Mouse (Mus musculus): Measurements from ENCODE around the gene Ugt1a7c. TPM values are rescaled to one million over a fixed set of nuclear protein-coding genes. Genes with fewer than 3 reads are reported as not detected.
"Not testable (repeated sequence)": the region's sequence is repeated elsewhere in the genome, so short reads cannot be mapped to it uniquely, and the experiment has no call there.

The Ugt1a7c gene
- polyA plus RNA-seq (2015; fragmentation: Nextera tagmentation; extraction: Ambion mirVana): 0.86 and 0.88 TPM in 2 replicates

DNA sequence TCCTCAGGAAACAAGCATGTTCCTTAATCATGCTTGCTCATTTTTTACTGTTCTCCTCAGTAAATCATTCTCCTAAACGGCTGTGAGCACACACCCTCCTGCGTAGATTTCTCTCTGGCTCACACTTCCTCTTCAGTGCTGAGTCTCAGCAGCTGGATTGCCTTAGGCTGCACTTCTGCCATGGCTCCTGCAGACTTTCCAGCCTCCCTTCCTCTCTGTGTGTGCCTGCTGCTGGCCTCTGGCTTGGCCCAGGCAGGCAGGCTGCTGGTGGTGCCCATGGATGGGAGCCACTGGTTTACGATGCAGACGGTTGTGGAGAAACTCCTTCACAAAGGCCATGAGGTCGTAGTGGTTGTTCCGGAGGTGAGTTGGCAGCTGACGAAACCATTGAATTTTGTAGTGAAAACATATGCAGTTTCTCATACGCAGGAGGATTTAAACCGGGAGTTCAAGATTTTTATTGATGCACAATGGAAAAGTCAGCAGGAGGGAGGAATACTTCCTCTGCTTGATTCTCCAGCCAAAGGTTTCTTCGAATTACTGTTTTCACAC, at the start of gene Ugt1a7c:
Gene Ugt1a7c (plus strand): TSS at position 122 of the 552 bp plus-strand sequence.
- Histone ChIP-seq H3K9me3 (no peaks in the 10 kb centered on the region), H3K27me3 (no peaks in the 10 kb centered on the region), H3K9ac (replicated peaks) (no peak within 1 kb of the TSS), H3K27ac (no peak within 1 kb of the TSS), H3K4me2 (replicated peaks) (no peak within 1 kb of the TSS), H3K4me1 (replicated peaks) (no peaks in the 10 kb centered on the region), H3K4me3 (replicated peaks) (no peak within 1 kb of the TSS), H3K36me3 (no peaks in the 10 kb centered on the region)
- no peak for ATAC-seq
- 76% methylated on average over 10 of the region's 10 CpGs for WGBS

DNA sequence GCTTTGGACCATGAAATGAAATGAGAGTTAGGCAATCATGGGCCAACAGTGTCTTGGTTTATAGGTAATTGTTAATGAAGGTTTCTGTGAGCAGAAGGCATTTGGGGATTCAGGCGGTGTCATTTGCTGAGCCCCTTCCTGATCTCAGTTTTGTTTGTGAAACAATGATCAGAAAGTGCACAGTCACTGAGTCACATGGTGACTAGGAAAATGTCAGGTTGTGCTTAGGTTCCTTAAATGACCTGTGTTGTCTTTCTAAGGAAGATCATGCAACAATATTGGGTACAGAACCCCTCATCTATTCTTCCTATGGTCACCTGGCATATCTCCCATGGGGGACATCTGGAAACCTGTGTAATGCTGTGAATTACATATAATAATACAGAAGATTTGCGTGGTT, 47.5 kb upstream of the Ugt1a7c start:
- not testable (repeated sequence) for H3K27ac ChIP-seq
- WGBS: 81% methylated on average over 2 of the region's 2 CpGs

DNA sequence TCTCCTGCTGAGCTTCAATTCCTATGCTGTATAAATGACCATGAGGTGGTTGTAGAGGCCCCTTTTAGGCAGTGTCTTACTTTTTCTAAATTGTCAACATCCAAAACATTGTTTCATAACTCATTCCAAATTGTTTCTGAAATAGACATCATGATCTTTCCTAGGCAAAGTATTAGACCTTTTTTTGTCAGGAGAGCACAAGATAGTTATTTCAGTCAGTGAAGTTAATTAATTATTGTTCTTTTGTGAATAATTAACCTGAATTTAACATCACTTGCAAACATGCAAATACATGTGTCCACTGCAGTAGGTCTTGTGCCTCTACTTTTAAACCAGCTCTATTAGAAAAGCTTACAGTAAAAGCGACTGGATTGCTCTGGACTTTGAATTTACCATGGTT, 39.8 kb upstream of the Ugt1a7c start, which contains the start of gene Ugt1a10:
Gene Ugt1a10 (plus strand): TSS at position 301 of the 400 bp plus-strand sequence.
- Histone ChIP-seq H3K4me3 (replicated peaks) (no peak within 1 kb of the TSS), H3K4me2 (replicated peaks) (no peak within 1 kb of the TSS), H3K4me1 (replicated peaks) (no peaks in the 10 kb centered on the region), H3K36me3 (no peaks in the 10 kb centered on the region), H3K27me3 (no peaks in the 10 kb centered on the region), H3K9me3 (no peaks in the 10 kb centered on the region), H3K27ac (no peak within 1 kb of the TSS), H3K9ac (replicated peaks) (no peak within 1 kb of the TSS)
- no peak for ATAC-seq
- WGBS: 82% methylated on average over 1 of the region's 1 CpGs

More for the DNA sequence above, 47.5 kb upstream of the Ugt1a7c start:
- not testable (repeated sequence) for ATAC-seq; H3K27me3 ChIP-seq; H3K4me2 ChIP-seq (replicated peaks); H3K9ac ChIP-seq (replicated peaks); H3K9me3 ChIP-seq; H3K4me3 ChIP-seq (replicated peaks); H3K4me1 ChIP-seq (replicated peaks); H3K36me3 ChIP-seq

DNA sequence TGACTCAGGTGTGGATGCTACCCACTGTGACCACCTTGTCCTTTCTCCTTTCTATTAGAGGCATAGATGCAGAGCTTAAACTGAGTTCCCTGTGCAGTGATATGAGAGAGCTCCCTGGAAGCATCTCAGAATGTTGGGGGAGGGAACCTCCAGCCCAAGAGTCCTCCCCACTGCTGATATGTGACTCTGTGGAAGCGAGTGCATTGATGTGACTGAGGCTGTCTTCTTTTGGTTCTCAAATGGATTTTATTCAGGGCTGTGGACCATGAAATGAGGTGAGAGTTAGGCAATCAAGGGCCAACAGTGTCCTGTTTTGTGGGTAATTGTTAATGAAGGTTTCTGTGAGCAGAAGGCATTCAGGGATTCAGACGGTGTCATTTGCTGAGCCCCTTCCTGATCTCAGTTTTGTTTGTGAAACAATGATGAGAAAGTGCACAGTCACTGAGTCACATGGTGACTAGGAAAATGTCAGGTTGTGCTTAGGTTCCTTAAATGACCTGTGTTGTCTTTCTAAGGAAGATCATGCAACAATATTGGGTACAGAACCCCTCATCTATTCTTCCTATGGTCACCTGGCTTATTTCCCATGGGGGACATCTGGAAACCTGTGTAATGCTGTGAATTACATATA, 28.3 kb upstream of the Ugt1a7c start:
- ATAC-seq; H3K4me2 ChIP-seq (replicated peaks); H3K36me3 ChIP-seq; H3K4me1 ChIP-seq (replicated peaks); H3K9me3 ChIP-seq; H3K4me3 ChIP-seq (replicated peaks); H3K9ac ChIP-seq (replicated peaks); H3K27me3 ChIP-seq; H3K27ac ChIP-seq: not testable (repeated sequence)
- 58% methylated on average over 1 of the region's 2 CpGs for WGBS

DNA sequence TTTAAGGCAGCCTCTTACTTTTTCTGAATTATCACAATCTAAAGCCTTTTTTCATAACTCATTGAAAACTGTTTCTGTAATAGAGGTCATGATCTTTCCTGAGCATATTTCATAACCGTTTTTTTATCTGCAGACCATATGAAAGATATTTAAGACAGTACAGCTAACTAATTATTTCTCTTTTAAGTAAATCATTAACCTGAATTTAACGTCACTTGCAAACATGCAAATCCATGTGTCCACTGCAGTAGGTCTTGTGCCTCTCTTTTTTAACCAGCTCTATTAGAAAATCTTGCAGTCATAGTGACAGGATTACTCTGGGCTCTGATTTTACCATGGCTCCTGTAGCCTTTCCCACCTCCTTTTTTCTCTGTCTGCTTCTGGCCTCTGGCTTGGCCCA, 24.4 kb upstream of the Ugt1a7c start, which contains the start of gene Ugt1a9:
Gene Ugt1a9 (plus strand): TSS at position 306 of the 400 bp plus-strand sequence.
- H3K4me3 ChIP-seq (replicated peaks): no peak within 1 kb of the TSS
- no peaks in the 10 kb centered on the region for H3K27me3 ChIP-seq
- no peaks in the 10 kb centered on the region for H3K9me3 ChIP-seq
- H3K4me2 ChIP-seq (replicated peaks): no peak within 1 kb of the TSS
- no peaks in the 10 kb centered on the region for H3K4me1 ChIP-seq (replicated peaks)
- H3K9ac ChIP-seq (replicated peaks): no peak within 1 kb of the TSS
- H3K36me3 ChIP-seq: no peaks in the 10 kb centered on the region
- WGBS: 84% methylated on average over 2 of the region's 2 CpGs
- no peak within 1 kb of the TSS for H3K27ac ChIP-seq
- ATAC-seq: no peak

DNA sequence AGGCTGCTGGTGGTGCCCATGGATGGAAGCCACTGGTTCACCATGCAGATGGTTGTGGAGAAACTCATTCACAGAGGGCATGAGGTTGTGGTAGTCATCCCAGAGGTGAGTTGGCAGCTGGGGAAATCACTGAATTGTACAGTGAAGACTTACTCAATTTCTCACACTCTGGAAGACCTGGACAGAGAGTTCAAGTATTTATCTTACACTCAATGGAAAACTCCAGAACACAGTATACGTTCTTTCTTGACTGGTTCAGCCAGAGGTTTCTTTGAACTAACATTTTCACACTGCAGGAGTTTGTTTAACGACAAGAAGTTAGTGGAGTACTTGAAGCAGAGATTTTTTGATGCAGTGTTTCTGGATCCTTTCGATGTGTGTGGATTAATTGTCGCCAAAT, 24.0 kb upstream of the Ugt1a7c start:
- H3K4me1 ChIP-seq (replicated peaks): no peaks in the 10 kb centered on the region
- H3K36me3 ChIP-seq: no peaks in the 10 kb centered on the region
- no peak overlapping the region for H3K4me3 ChIP-seq (replicated peaks)
- no peaks in the 10 kb centered on the region for H3K27me3 ChIP-seq
- no peaks in the 10 kb centered on the region for H3K9me3 ChIP-seq
- H3K27ac ChIP-seq: no peak overlapping the region
- H3K9ac ChIP-seq (replicated peaks): no peak overlapping the region
- ATAC-seq: no peak
- no peak overlapping the region for H3K4me2 ChIP-seq (replicated peaks)
- WGBS: 80% methylated on average over 4 of the region's 4 CpGs

DNA sequence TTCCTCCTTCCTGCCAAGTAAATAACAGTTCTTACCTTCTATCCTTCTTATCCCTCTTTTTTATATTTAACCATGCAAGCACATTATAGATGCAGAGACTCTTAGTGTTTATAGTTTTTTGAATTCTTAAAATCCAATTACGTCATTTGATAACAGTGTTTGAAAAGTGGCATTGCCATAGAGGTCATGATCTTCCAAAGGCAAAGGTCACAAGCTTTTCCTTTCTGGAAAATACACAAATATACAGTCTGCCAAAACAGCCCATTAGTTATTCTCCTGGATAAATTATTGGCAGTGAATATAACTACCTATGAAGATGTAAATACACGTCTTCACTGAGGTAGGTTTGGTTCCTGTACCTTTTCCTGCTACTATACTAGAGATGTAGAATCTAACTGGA, 20.4 kb upstream of the Ugt1a7c start:
- 88% methylated on average over 2 of the region's 2 CpGs for WGBS
- Histone ChIP-seq H3K27me3 (no peaks in the 10 kb centered on the region), H3K4me1 (replicated peaks) (no peaks in the 10 kb centered on the region), H3K9me3 (no peaks in the 10 kb centered on the region), H3K4me3 (replicated peaks) (no peak overlapping the region), H3K4me2 (replicated peaks) (no peak overlapping the region), H3K36me3 (no peaks in the 10 kb centered on the region), H3K9ac (replicated peaks) (no peak overlapping the region), H3K27ac (no peak overlapping the region)
- no peak for ATAC-seq

DNA sequence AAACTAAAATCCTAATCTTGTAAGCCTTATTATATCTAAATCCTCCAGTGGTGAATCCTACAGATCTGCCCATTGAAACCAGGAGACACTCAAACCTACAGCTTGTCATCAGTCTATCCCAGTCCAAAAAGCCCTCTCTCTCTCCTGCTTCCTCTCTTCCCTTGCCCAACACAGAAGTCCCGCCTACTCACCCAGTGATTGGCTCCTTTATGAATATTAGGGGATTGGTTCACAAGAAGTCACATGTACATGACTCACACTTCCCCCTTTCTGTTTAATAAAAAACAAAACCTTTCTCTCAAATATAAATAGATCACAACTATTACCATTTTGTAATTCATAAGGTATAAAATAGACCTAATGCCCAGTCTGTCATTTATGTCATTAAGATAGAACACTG, 17.7 kb upstream of the Ugt1a7c start:
- H3K9ac ChIP-seq (replicated peaks): no peak overlapping the region
- H3K4me2 ChIP-seq (replicated peaks): no peak overlapping the region
- no peak overlapping the region for H3K27ac ChIP-seq
- no peaks in the 10 kb centered on the region for H3K4me1 ChIP-seq (replicated peaks)
- H3K4me3 ChIP-seq (replicated peaks): no peak overlapping the region
- H3K27me3 ChIP-seq: no peaks in the 10 kb centered on the region
- no peaks in the 10 kb centered on the region for H3K9me3 ChIP-seq
- H3K36me3 ChIP-seq: no peaks in the 10 kb centered on the region
- no peak for ATAC-seq
- 89% methylated on average over 1 of the region's 1 CpGs for WGBS

DNA sequence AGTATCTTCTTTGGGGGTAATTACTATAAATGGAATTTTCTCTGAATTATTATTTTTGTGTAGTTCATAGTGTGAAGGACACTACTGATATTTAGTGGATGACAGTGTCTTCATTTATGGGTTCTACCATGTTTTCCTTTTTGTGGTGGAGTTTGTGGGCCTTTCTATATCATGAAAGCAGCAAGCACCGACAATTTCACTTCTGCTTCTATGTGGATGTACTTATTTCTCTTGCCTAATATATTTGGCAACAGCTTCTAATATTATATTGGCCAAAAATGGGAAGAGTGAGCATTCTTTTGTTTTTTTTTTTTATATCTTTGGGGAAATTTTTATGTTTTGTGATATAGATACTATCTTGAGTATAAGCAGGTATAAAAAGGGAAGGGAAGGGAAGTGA, 13.2 kb upstream of the Ugt1a7c start:
- no peak for ATAC-seq
- WGBS: 95% methylated on average over 1 of the region's 1 CpGs
- H3K4me2 ChIP-seq (replicated peaks): no peak overlapping the region

DNA sequence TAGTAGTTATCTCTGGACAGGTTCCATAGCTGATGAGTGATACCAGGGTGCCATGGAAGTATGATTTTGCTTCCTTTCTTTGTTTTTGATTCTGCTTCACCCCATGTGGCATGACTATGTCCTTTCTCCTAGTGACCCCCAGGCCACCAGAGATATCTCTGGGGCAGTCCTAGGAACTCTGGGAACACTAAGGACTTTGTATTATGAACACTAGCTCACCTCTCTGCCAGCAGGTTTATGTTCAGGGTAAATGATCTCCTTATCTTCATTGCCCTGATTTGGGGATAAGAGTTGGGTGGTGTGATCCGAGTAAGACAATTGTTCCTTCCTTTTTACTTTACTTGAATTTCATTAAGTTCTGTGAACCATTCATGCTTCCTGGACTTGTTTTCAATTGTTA, 8.7 kb upstream of the Ugt1a7c start:
- Histone ChIP-seq H3K9ac (replicated peaks) (no peak overlapping the region), H3K4me3 (replicated peaks) (no peak overlapping the region), H3K27me3 (no peaks in the 10 kb centered on the region), H3K36me3 (no peaks in the 10 kb centered on the region), H3K4me2 (replicated peaks) (no peak overlapping the region), H3K27ac (no peak overlapping the region), H3K9me3 (no peaks in the 10 kb centered on the region), H3K4me1 (replicated peaks) (no peaks in the 10 kb centered on the region)
- ATAC-seq: no peak
- 68% methylated on average over 1 of the region's 1 CpGs for WGBS

More for the DNA sequence above, 13.2 kb upstream of the Ugt1a7c start:
- H3K27me3 ChIP-seq: no peaks in the 10 kb centered on the region
- no peak overlapping the region for H3K27ac ChIP-seq
- H3K36me3 ChIP-seq: no peaks in the 10 kb centered on the region
- no peaks in the 10 kb centered on the region for H3K4me1 ChIP-seq (replicated peaks)
- no peak overlapping the region for H3K9ac ChIP-seq (replicated peaks)
- H3K4me3 ChIP-seq (replicated peaks): no peak overlapping the region
- H3K9me3 ChIP-seq: no peaks in the 10 kb centered on the region

DNA sequence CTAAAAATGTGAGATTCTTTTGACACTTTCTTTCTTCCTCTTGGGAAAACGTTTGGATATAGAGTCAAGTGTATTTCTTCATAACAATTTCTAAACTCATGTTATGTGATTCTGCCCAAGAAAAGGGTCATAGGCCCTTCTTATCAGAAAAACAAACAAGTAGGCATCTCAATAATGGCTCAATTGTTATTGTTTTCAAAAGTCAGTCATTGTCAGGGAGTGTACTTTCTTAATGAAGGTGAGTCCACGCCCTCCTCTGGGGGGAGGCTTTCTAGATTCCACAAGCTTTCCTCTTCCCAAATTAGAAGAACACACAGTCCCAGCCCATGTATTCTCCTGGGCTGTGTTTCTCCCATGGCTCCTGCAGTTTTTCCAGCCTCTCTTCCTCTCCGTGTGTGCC, 7.3 kb upstream of the Ugt1a7c start, which contains the start of gene Ugt1a8:
Gene Ugt1a8 (plus strand): TSS at position 301 of the 400 bp plus-strand sequence.
- Histone ChIP-seq H3K27me3 (no peaks in the 10 kb centered on the region), H3K4me2 (replicated peaks) (no peak within 1 kb of the TSS), H3K4me1 (replicated peaks) (no peaks in the 10 kb centered on the region), H3K36me3 (no peaks in the 10 kb centered on the region), H3K27ac (no peak within 1 kb of the TSS), H3K9me3 (no peaks in the 10 kb centered on the region), H3K9ac (replicated peaks) (no peak within 1 kb of the TSS), H3K4me3 (replicated peaks) (no peak within 1 kb of the TSS)
- WGBS: 90% methylated on average over 3 of the region's 3 CpGs
- no peak for ATAC-seq

DNA sequence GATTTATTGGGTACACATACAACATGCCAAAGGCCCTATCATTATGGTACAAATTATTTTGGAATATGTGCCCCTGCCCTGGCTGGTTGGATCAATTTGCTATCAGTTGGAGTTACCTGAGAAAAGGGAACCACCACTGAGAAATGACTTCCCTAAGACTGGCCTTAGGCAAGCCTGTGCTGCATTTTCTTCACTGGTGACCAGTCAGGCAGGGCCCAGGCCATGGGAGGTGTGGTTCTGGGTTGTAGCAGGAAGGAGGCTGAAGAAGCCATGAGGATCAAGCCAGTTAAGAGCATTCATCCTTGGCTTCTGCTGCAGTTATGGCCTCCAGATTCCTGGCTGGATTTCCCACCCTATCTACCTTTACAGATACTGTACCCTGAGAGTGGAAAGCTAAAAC, 2.5 kb upstream of the Ugt1a7c start:
- no peak overlapping the region for H3K4me2 ChIP-seq (replicated peaks)
- no peak overlapping the region for H3K27ac ChIP-seq
- no peak overlapping the region for H3K4me3 ChIP-seq (replicated peaks)
- H3K36me3 ChIP-seq: no peaks in the 10 kb centered on the region
- ATAC-seq: no peak
- H3K9me3 ChIP-seq: no peaks in the 10 kb centered on the region
- H3K27me3 ChIP-seq: no peaks in the 10 kb centered on the region
- no peaks in the 10 kb centered on the region for H3K4me1 ChIP-seq (replicated peaks)
- no peak overlapping the region for H3K9ac ChIP-seq (replicated peaks)

DNA sequence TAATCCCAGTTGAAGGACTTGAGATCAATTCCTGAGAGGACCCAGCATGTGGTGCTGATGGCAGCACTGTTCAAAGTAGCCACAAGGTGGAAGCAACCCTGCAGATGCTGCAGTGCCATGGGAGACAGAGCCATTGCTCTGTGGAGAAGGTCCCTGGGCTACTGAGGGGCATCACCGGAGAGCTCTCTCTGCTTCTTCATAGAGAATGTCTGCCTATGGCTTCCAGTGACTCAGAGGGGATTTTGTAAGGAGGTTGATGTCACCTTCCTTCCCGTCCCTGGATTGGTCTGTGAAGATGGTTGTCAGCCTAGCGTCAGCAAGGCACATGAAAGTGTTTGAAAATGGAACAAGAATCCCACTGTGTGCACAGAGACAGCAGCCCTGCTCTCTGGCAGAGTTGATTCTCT, 589 bp upstream of the Ugt1a7c start:
- WGBS: 77% methylated on average over 3 of the region's 3 CpGs
- not testable (repeated sequence) for ATAC-seq; H3K4me3 ChIP-seq (replicated peaks)

More for the DNA sequence above, 589 bp upstream of the Ugt1a7c start:
- not testable (repeated sequence) for H3K27ac ChIP-seq; H3K9ac ChIP-seq (replicated peaks); H3K36me3 ChIP-seq; H3K4me2 ChIP-seq (replicated peaks); H3K4me1 ChIP-seq (replicated peaks); H3K9me3 ChIP-seq; H3K27me3 ChIP-seq
